Mouse (Mus musculus) stomach, embryonic 16.5 days (tissue): Measurements from ENCODE around the gene Gm11037. TPM values are rescaled to one million over a fixed set of nuclear protein-coding genes. Genes with fewer than 3 reads are reported as not detected.

Experiments used
- ATAC-seq: fragments of 200-750 bp; cut with Nextera tagmentation; 2 replicates; pipeline ENCODE4 v1.8.0; 2017; ENCODE audit warnings: moderate number of reproducible peaks, moderate TSS enrichment; ENCODE audit not compliant: insufficient read depth, low FRiP score
- H3K27ac ChIP-seq: fragments of 300-500 bp; sonication (generic); 2 replicates; pipeline ENCODE4 v1.5.1; 2014; ENCODE audit warnings: low read length
- H3K27me3 ChIP-seq: fragments of 300-500 bp; sonication (generic); 2 replicates; pipeline ENCODE4 v1.6.1; 2014; ENCODE audit warnings: low read length, control low read depth, mixed read lengths; ENCODE audit not compliant: control insufficient read depth, insufficient read depth
- H3K36me3 ChIP-seq: fragments of 300-500 bp; sonication (generic); 2 replicates; pipeline ENCODE4 v1.6.1; 2014; ENCODE audit warnings: low read length; ENCODE audit not compliant: control insufficient read depth, insufficient read depth
- H3K4me1 ChIP-seq: fragments of 300-500 bp; sonication (generic); 2 replicates; pipeline ENCODE4 v1.6.1; 2014; ENCODE audit warnings: low read length, control low read depth, mixed read lengths; ENCODE audit not compliant: control insufficient read depth, insufficient read depth
- H3K4me2 ChIP-seq: fragments of 300-500 bp; sonication (generic); 2 replicates; pipeline ENCODE4 v1.6.1; 2014; ENCODE audit warnings: low read depth, low read length, mixed read lengths
- H3K4me3 ChIP-seq: fragments of 300-500 bp; sonication (generic); replicated peaks from 2 replicates; pipeline ENCODE4 v1.5.1; 2014; ENCODE audit warnings: mild to moderate bottlenecking, low read length
- H3K9ac ChIP-seq: fragments of 300-500 bp; sonication (generic); 2 replicates; pipeline ENCODE4 v1.6.1; 2014; ENCODE audit warnings: low read length
- H3K9me3 ChIP-seq: fragments of 300-500 bp; sonication (generic); replicated peaks from 2 replicates; pipeline ENCODE4 v1.6.1; 2016; ENCODE audit warnings: low read length, control low read depth; ENCODE audit not compliant: control insufficient read depth
- WGBS: fragments of 180-500 bp; shearing (Covaris S2); extraction: QIAGEN DNeasy Blood & Tissue Kit; methylation state at CpG from one replicate; pipeline ENCODE4 v1.1.7; 2014; 5-methylcytosine and 5-hydroxymethylcytosine counted together
- polyA plus RNA-seq: library from polyadenylated mRNA; unstranded; fragments of >200 nt; fragmentation: Nextera tagmentation; extraction: Ambion mirVana; gene quantifications from 2 replicates; pipeline ENCODE4 v1.2.1, GENCODE M21; 2015

The Gm11037 gene
- polyA plus RNA-seq, 1 experiment from 2014 or later = not detected

GRCm38 (mm10) chr2:131178828-131179245 is 45.5 kb downstream of the Gm11037 start:
- Histone ChIP-seq H3K27ac (peak overlapping the region; percentile 97), H3K9me3 (no peaks in the 10 kb centered on the region), H3K4me3 (peak overlapping the region; percentile 92), H3K27me3 (no peaks in the 10 kb centered on the region), H3K4me1 (peaks cover 48% of the 10 kb centered on the region), H3K36me3 (no peaks in the 10 kb centered on the region), H3K9ac (peak overlapping the region; percentile 99), H3K4me2 (peak overlapping the region; percentile 98)
- 19% methylated on average over 26 of the region's 26 CpGs for WGBS
- no peak for ATAC-seq

GRCm38 (mm10) chr2:131179246-131179886 is 46.1 kb downstream of the Gm11037 start:
- ATAC-seq = peak; percentile 41
- Histone ChIP-seq H3K9ac (peak overlapping the region; percentile 99), H3K9me3 (no peaks in the 10 kb centered on the region), H3K36me3 (no peaks in the 10 kb centered on the region), H3K4me3 (peak overlapping the region; percentile 92), H3K27ac (peak overlapping the region; percentile 97), H3K4me1 (peaks cover 42% of the 10 kb centered on the region), H3K4me2 (peak overlapping the region; percentile 98), H3K27me3 (no peaks in the 10 kb centered on the region)
- WGBS = under 1% methylated on average over 64 of the region's 67 CpGs

DNA sequence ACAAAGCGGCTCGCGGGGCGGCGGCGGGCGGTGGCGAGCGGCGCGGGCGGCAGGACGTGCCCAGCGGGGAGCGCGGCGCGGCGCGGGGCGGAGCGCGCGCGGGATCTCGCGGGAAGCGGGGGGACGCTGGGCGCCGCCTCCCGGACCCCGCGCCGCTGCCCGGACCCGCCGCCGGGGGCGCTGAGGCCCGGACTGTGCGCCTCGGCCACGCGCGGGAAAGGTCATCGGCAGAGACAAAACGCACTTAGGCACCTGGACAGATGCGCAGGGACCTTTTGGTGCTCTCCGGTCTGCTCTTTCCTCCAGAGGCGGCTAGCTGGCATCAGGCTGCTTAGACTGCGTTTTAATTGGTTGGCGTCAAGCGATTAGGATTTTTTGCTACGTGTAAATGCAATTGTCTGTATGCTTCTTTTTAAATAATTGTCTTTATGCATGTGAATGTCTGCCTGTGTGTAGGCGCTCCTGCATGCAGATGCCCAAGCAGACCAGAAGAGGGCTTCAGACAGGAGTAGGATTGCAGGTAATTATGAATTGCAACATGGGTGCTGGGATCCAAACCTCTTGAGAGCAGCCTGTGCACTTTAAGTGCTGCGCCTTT is 46.8 kb downstream of the Gm11037 start, which contains the start of gene Cenpb:
Cenpb (minus strand) TSS at position 78 of the 598 bp plus-strand sequence.
- Histone ChIP-seq H3K36me3 (no peaks in the 10 kb centered on the region), H3K27me3 (no peaks in the 10 kb centered on the region), H3K4me3 (peak within 1 kb of the TSS; percentile 92), H3K4me1 (peaks cover 39% of the 10 kb centered on the region), H3K9ac (peak within 1 kb of the TSS; percentile 99), H3K27ac (peak within 1 kb of the TSS; percentile 97), H3K4me2 (peak within 1 kb of the TSS; percentile 98), H3K9me3 (no peaks in the 10 kb centered on the region)
- peak; percentile 84 for ATAC-seq
- 2% methylated on average over 53 of the region's 57 CpGs for WGBS

Other genes with a start within 250 kb of the Gm11037 start
- 31.6 and 33.2 TPM in 2 replicates for gene 4930402H24Rik, start 227.1 kb upstream of the Gm11037 start, polyA plus RNA-seq
- gene Atrn, start 227.0 kb upstream of the Gm11037 start, polyA plus RNA-seq = 5.0 and 5.5 TPM in 2 replicates
- gene Gfra4, start 90.4 kb upstream of the Gm11037 start, polyA plus RNA-seq = 9.8 and 10.9 TPM in 2 replicates
- 14.2 and 15.5 TPM in 2 replicates for gene Adam33, start 69.7 kb upstream of the Gm11037 start, polyA plus RNA-seq
- 0.29 and 0.44 TPM in 2 replicates for gene Siglec1, start 46.7 kb upstream of the Gm11037 start, polyA plus RNA-seq
- 25.0 TPM in 2 replicates for gene Hspa12b, start 6.2 kb upstream of the Gm11037 start, polyA plus RNA-seq
- 73.0 and 78.4 TPM in 2 replicates for gene 1700037H04Rik, start 26.6 kb downstream of the Gm11037 start, polyA plus RNA-seq
- 9.2 and 10.4 TPM in 2 replicates for gene Cenpb, start 46.6 kb downstream of the Gm11037 start, polyA plus RNA-seq
- 72.3 and 72.8 TPM in 2 replicates for gene Cdc25b, start 53.5 kb downstream of the Gm11037 start, polyA plus RNA-seq
- 3.6 and 4.8 TPM in 2 replicates for gene Spef1, start 53.8 kb downstream of the Gm11037 start, polyA plus RNA-seq
- gene Ap5s1, start 73.6 kb downstream of the Gm11037 start, polyA plus RNA-seq = 25.7 and 26.4 TPM in 2 replicates
- gene Mavs, start 100.6 kb downstream of the Gm11037 start, polyA plus RNA-seq = 23.7 and 29.3 TPM in 2 replicates
- gene Pank2, start 129.0 kb downstream of the Gm11037 start, polyA plus RNA-seq = 24.2 and 25.0 TPM in 2 replicates
- 2.9 and 3.0 TPM in 2 replicates for gene Rnf24, start 219.4 kb downstream of the Gm11037 start, polyA plus RNA-seq